Mouse (Mus musculus): ENCODE measurements around the gene Pakap. TPM values are rescaled to one million over a fixed set of nuclear protein-coding genes. Genes with fewer than 3 reads are reported as not detected.
A peak's percentile ranks its signal among the peaks of the same experiment; 100 is the strongest.

The Pakap gene
- polyA plus RNA-seq, 1 experiment from 2014 or later, result 22.9 TPM

DNA sequence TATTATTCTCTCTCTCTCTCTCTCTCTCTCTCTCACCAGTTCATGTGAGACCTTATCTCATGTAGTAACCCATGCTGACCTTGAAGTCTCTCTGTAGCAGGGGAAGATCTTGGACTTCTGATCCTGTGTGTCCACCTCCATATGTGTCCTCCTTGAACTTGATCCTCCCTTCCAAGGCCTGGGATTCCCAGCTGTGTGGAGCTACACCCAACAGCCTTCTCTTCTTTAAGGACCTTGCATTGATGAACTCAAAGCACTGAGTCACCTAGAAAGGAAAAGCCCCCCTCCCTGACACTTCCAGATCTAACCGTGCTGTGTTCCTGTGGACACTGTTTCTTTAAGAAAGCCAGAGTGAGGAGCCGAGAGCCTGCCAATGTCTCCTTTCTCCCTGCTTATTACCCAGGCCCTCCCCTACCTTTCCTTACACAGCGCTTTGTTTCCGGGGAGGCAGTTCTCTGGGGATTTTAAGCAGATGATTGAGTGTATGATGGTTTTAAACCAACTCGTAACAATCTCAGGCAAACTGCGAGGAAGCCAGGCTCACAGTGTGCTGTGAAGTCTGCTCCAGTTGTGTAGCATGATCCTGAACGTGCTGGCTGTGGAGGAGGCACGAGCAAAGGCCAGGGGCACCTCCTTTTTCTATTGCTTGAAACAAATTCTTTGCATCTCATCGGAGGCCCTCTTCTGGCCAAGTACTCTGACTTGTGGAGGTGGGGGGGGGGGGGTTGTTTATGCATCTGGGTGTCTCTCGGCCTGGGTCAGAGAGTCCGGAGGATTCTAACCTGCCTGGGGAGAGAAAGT, 253.8 kb downstream of the Pakap start:
- Histone ChIP-seq H3K27me3 (ENCODE audit: control insufficient read depth, insufficient read depth, low read length) (no peaks in the 10 kb centered on the region), H3K9ac (replicated peaks; ENCODE audit: low read length) (peak overlapping the region; percentile 34), H3K4me3 (ENCODE audit: low read depth, low read length) (no peak overlapping the region), H3K9me3 (replicated peaks; ENCODE audit: control insufficient read depth, low read length) (no peaks in the 10 kb centered on the region), H3K36me3 (replicated peaks; ENCODE audit: control insufficient read depth, insufficient read depth, low read depth, low read length) (no peaks in the 10 kb centered on the region), H3K4me1 (ENCODE audit: control insufficient read depth, insufficient read depth, low read length) (peaks cover 4% of the 10 kb centered on the region; the same call in 1 of the 2 replicates), H3K27ac (replicated peaks; ENCODE audit: low read depth, low read length) (peak overlapping the region; percentile 16; the same call in 1 of the 2 replicates), H3K4me2 (ENCODE audit: low read depth, low read length) (no peak overlapping the region)
- WGBS, result 22% methylated on average over 11 of the region's 11 CpGs
- DNase-seq (ENCODE audit: low spot score) (no peak), ATAC-seq (replicated peaks; ENCODE audit: insufficient number of reproducible peaks, low FRiP score, low TSS enrichment, low read depth) (no peak)

GRCm38 (mm10) chr4:57822641-57823040, 254.7 kb downstream of the Pakap start:
- no peak for DNase-seq (ENCODE audit: low spot score)
- no peaks in the 10 kb centered on the region for H3K27me3 ChIP-seq (ENCODE audit: control insufficient read depth, insufficient read depth, low read length)
- 91% methylated on average over 5 of the region's 5 CpGs for WGBS

DNA sequence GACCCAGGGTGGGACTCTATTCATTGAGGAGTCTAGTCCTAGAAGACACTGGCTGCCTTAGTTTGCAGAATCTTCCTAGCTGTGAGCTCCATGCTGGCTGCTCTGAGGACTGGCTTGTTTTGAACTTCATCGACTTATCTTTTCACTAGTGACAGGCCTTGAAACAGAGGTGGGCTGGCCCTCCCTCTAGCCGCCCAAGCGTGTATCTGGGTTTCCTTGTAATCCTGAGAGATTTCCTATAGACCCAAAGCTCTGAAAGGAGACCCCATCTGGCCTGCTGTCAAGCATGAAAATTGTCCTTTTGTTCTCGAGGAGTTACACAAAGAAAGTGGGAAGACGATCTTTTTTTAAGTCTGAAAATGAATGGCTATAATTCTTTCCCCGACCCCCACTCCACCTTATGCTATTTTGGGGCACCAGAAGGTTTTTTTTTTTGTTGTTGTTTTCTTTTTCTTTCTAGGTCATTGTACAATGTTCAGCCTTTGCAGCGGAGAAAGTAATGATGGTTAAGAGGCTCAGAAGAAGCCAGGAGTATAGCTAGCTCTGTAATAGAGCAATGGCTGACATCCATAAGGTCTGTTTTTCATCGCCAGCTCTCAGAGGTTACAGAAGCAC, 256.8 kb downstream of the Pakap start:
- peak; percentile 43 for DNase-seq (ENCODE audit: low spot score)
- peak; percentile 74 for ATAC-seq (replicated peaks; ENCODE audit: insufficient number of reproducible peaks, low FRiP score, low TSS enrichment, low read depth)
- H3K4me3 ChIP-seq (ENCODE audit: low read depth, low read length), result no peak overlapping the region
- H3K36me3 ChIP-seq (replicated peaks; ENCODE audit: control insufficient read depth, insufficient read depth, low read depth, low read length), result no peaks in the 10 kb centered on the region
- H3K9me3 ChIP-seq (replicated peaks; ENCODE audit: control insufficient read depth, low read length), result no peaks in the 10 kb centered on the region
- no peak overlapping the region for H3K4me2 ChIP-seq (ENCODE audit: low read depth, low read length)
- 26% methylated on average over 8 of the region's 8 CpGs for WGBS
- no peaks in the 10 kb centered on the region for H3K27me3 ChIP-seq (ENCODE audit: control insufficient read depth, insufficient read depth, low read length)
- no peak overlapping the region for H3K9ac ChIP-seq (replicated peaks; ENCODE audit: low read length)
- peaks cover 4% of the 10 kb centered on the region; the same call in 1 of the 2 replicates for H3K4me1 ChIP-seq (ENCODE audit: control insufficient read depth, insufficient read depth, low read length)
- no peak overlapping the region for H3K27ac ChIP-seq (replicated peaks; ENCODE audit: low read depth, low read length)

More at GRCm38 (mm10) chr4:57822641-57823040, 254.7 kb downstream of the Pakap start:
- no peaks in the 10 kb centered on the region for H3K36me3 ChIP-seq (replicated peaks; ENCODE audit: control insufficient read depth, insufficient read depth, low read depth, low read length)
- no peak overlapping the region for H3K27ac ChIP-seq (replicated peaks; ENCODE audit: low read depth, low read length)
- H3K9ac ChIP-seq (replicated peaks; ENCODE audit: low read length), result no peak overlapping the region
- no peak for ATAC-seq (replicated peaks; ENCODE audit: insufficient number of reproducible peaks, low FRiP score, low TSS enrichment, low read depth)
- H3K4me2 ChIP-seq (ENCODE audit: low read depth, low read length), result no peak overlapping the region
- H3K4me3 ChIP-seq (ENCODE audit: low read depth, low read length), result no peak overlapping the region
- H3K9me3 ChIP-seq (replicated peaks; ENCODE audit: control insufficient read depth, low read length), result no peaks in the 10 kb centered on the region
- peaks cover 4% of the 10 kb centered on the region; the same call in 1 of the 2 replicates for H3K4me1 ChIP-seq (ENCODE audit: control insufficient read depth, insufficient read depth, low read length)

DNA sequence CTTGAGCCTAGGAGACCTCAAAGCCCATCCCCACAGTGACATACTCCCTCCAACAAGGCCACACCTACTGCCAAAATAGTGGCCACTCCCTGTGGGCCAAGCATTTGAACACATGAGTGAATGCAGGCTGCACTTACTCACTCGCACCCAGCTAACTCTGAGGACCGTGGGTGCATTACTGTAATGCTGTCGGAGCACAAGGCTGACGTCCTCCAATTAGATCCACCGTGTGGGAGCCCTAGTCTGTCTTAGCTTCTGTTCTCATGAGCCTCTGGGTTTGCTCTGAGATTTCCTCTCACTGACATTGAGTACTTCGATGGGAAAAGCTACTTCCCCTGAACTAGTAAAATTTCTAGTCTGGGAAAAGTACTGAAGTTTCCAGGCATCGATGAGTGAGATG, 258.3 kb downstream of the Pakap start:
- WGBS, result 86% methylated on average over 7 of the region's 7 CpGs
- ATAC-seq (replicated peaks; ENCODE audit: insufficient number of reproducible peaks, low FRiP score, low TSS enrichment, low read depth), result no peak
- no peak overlapping the region for H3K9ac ChIP-seq (replicated peaks; ENCODE audit: low read length)

GRCm38 (mm10) chr4:57829131-57829530, 261.2 kb downstream of the Pakap start:
- H3K4me3 ChIP-seq (ENCODE audit: low read depth, low read length), result no peak overlapping the region
- H3K27ac ChIP-seq (replicated peaks; ENCODE audit: low read depth, low read length), result no peak overlapping the region
- H3K4me2 ChIP-seq (ENCODE audit: low read depth, low read length), result no peak overlapping the region
- no peak for DNase-seq (ENCODE audit: low spot score)
- ATAC-seq (replicated peaks; ENCODE audit: insufficient number of reproducible peaks, low FRiP score, low TSS enrichment, low read depth), result no peak
- no peaks in the 10 kb centered on the region for H3K27me3 ChIP-seq (ENCODE audit: control insufficient read depth, insufficient read depth, low read length)
- no peaks in the 10 kb centered on the region for H3K36me3 ChIP-seq (replicated peaks; ENCODE audit: control insufficient read depth, insufficient read depth, low read depth, low read length)
- no peaks in the 10 kb centered on the region; the same call in 1 of the 2 replicates for H3K4me1 ChIP-seq (ENCODE audit: control insufficient read depth, insufficient read depth, low read length)
- H3K9ac ChIP-seq (replicated peaks; ENCODE audit: low read length), result no peak overlapping the region
- 71% methylated on average over 9 of the region's 9 CpGs for WGBS
- no peaks in the 10 kb centered on the region for H3K9me3 ChIP-seq (replicated peaks; ENCODE audit: control insufficient read depth, low read length)

More for the DNA sequence above, 258.3 kb downstream of the Pakap start:
- H3K27me3 ChIP-seq (ENCODE audit: control insufficient read depth, insufficient read depth, low read length), result no peaks in the 10 kb centered on the region
- H3K4me2 ChIP-seq (ENCODE audit: low read depth, low read length), result no peak overlapping the region
- H3K36me3 ChIP-seq (replicated peaks; ENCODE audit: control insufficient read depth, insufficient read depth, low read depth, low read length), result no peaks in the 10 kb centered on the region
- DNase-seq (ENCODE audit: low spot score), result no peak
- H3K9me3 ChIP-seq (replicated peaks; ENCODE audit: control insufficient read depth, low read length), result no peaks in the 10 kb centered on the region
- no peak overlapping the region for H3K4me3 ChIP-seq (ENCODE audit: low read depth, low read length)
- no peak overlapping the region for H3K27ac ChIP-seq (replicated peaks; ENCODE audit: low read depth, low read length)
- H3K4me1 ChIP-seq (ENCODE audit: control insufficient read depth, insufficient read depth, low read length), result peaks cover 4% of the 10 kb centered on the region; the same call in 1 of the 2 replicates

- Histone ChIP-seq H3K4me3 (ENCODE audit: low read depth, low read length) (no peak overlapping the region), H3K4me2 (ENCODE audit: low read depth, low read length) (no peak overlapping the region), H3K27me3 (ENCODE audit: control insufficient read depth, insufficient read depth, low read length) (no peaks in the 10 kb centered on the region), H3K27ac (replicated peaks; ENCODE audit: low read depth, low read length) (no peak overlapping the region), H3K9ac (replicated peaks; ENCODE audit: low read length) (no peak overlapping the region), H3K36me3 (replicated peaks; ENCODE audit: control insufficient read depth, insufficient read depth, low read depth, low read length) (no peaks in the 10 kb centered on the region), H3K9me3 (replicated peaks; ENCODE audit: control insufficient read depth, low read length) (no peaks in the 10 kb centered on the region), H3K4me1 (ENCODE audit: control insufficient read depth, insufficient read depth, low read length) (no peaks in the 10 kb centered on the region; the same call in 1 of the 2 replicates)
- DNase-seq (ENCODE audit: low spot score) (no peak), ATAC-seq (replicated peaks; ENCODE audit: insufficient number of reproducible peaks, low FRiP score, low TSS enrichment, low read depth) (no peak)
- WGBS, result 50% methylated on average over 3 of the region's 3 CpGs
Measured at GRCm38 (mm10) chr4:57829740-57830139, 261.8 kb downstream of the Pakap start.

- no peak for ATAC-seq (replicated peaks; ENCODE audit: insufficient number of reproducible peaks, low FRiP score, low TSS enrichment, low read depth)
- Histone ChIP-seq H3K9ac (replicated peaks; ENCODE audit: low read length) (no peak overlapping the region), H3K27ac (replicated peaks; ENCODE audit: low read depth, low read length) (no peak overlapping the region), H3K4me3 (ENCODE audit: low read depth, low read length) (no peak overlapping the region), H3K9me3 (replicated peaks; ENCODE audit: control insufficient read depth, low read length) (no peaks in the 10 kb centered on the region), H3K27me3 (ENCODE audit: control insufficient read depth, insufficient read depth, low read length) (no peaks in the 10 kb centered on the region), H3K36me3 (replicated peaks; ENCODE audit: control insufficient read depth, insufficient read depth, low read depth, low read length) (no peaks in the 10 kb centered on the region), H3K4me2 (ENCODE audit: low read depth, low read length) (no peak overlapping the region), H3K4me1 (ENCODE audit: control insufficient read depth, insufficient read depth, low read length) (no peaks in the 10 kb centered on the region; the same call in 1 of the 2 replicates)
- no peak for DNase-seq (ENCODE audit: low spot score)
- WGBS, result 42% methylated on average over 7 of the region's 7 CpGs
Measured at GRCm38 (mm10) chr4:57832318-57832717, 264.3 kb downstream of the Pakap start.

- Histone ChIP-seq H3K27ac (replicated peaks; ENCODE audit: low read depth, low read length) (no peak overlapping the region), H3K4me1 (ENCODE audit: control insufficient read depth, insufficient read depth, low read length) (no peaks in the 10 kb centered on the region; the same call in 1 of the 2 replicates), H3K9ac (replicated peaks; ENCODE audit: low read length) (no peak overlapping the region), H3K9me3 (replicated peaks; ENCODE audit: control insufficient read depth, low read length) (no peaks in the 10 kb centered on the region), H3K4me3 (ENCODE audit: low read depth, low read length) (no peak overlapping the region), H3K27me3 (ENCODE audit: control insufficient read depth, insufficient read depth, low read length) (no peaks in the 10 kb centered on the region), H3K4me2 (ENCODE audit: low read depth, low read length) (no peak overlapping the region), H3K36me3 (replicated peaks; ENCODE audit: control insufficient read depth, insufficient read depth, low read depth, low read length) (no peaks in the 10 kb centered on the region)
- no peak for DNase-seq (ENCODE audit: low spot score)
- WGBS, result 67% methylated on average over 4 of the region's 4 CpGs
- peak; percentile 42; the same call in 1 of the 2 replicates for ATAC-seq (replicated peaks; ENCODE audit: insufficient number of reproducible peaks, low FRiP score, low TSS enrichment, low read depth)
Measured at GRCm38 (mm10) chr4:57833060-57833459, 265.1 kb downstream of the Pakap start.

Data from embryonic facial prominence, embryonic 11.5 days (tissue).